ENCODE assay signal across 17 mouse cellular contexts in genomic region chr8:42322862-42323261, GRCm38 (mm10).
DNase-seq lines count a peak whose midpoint lies in the region; TF ChIP-seq lines count a peak whose summit lies in the region.
"Had no signal": no experiment of that assay in that cellular context is flagged by ENCODE, and none has a peak within 500 bp of the region (broad histone marks: within the 10 kb centered on the region; RNA-seq: fewer than 3 reads in every experiment).

No protein-coding gene starts in this region.

- TF ChIP-seq POLR2A in liver, adult 2 months (IDR thresholded peaks at IDR 0.05; ENCODE audit: extremely low read depth, insufficient read depth, low read length): no peak

- H3K27ac ChIP-seq in liver, adult 2 months (replicated peaks; ENCODE audit: insufficient read depth, low read depth, low read length): no peak overlapping the region

- peak; percentile 75 for DNase-seq in heart, adult 11 months
- no peak for DNase-seq in heart, adult 8-10 months (ENCODE audit: low spot score)
- DNase-seq in liver, adult 2 months (ENCODE audit: extremely low read depth, low read depth, low spot score): peak; percentile 72
- DNase-seq in liver: no peak
- DNase-seq: adrenal gland, adult 2 months; adrenal gland, adult 8-10 months; adrenal gland, postnatal 10 days; adrenal gland, postnatal 14 days; adrenal gland, postnatal 25 days; adrenal gland, postnatal 36 days; B cell, adult 2 months; cerebellum, adult 11 months; cerebellum, adult 11-12 months; cerebellum, adult 18-20 months had no signal

- H3K4me3 ChIP-seq in liver, adult 2 months (ENCODE audit: insufficient read depth, low read depth, low read length): no peak overlapping the region

- no peaks in the 10 kb centered on the region for H3K79me2 ChIP-seq in liver, adult 2 months (ENCODE audit: control insufficient read depth, insufficient read depth, low read length)

- no peak for TF ChIP-seq CTCF in liver, adult 2 months (IDR thresholded peaks at IDR 0.05; ENCODE audit: low read depth, low read length)

- H3K9ac ChIP-seq in liver, adult 2 months (ENCODE audit: low read depth, low read length): no peak overlapping the region

- no peaks in the 10 kb centered on the region for H3K27me3 ChIP-seq in liver, adult 2 months (ENCODE audit: control insufficient read depth, insufficient read depth, low read length)
- H3K27me3 ChIP-seq: CH12.LX, Patski had no signal

- no peaks in the 10 kb centered on the region for H3K4me1 ChIP-seq in liver, adult 2 months (ENCODE audit: control insufficient read depth, insufficient read depth, low read length)

- H3K36me3 ChIP-seq in liver, adult 2 months (ENCODE audit: control insufficient read depth, insufficient read depth, low read length): no peaks in the 10 kb centered on the region
- H3K36me3 ChIP-seq: G1E had no signal

Comparison
In these comparisons a context has a peak if more than half of its experiments do, and no peak if none do; other contexts are left out.
1. DNase-seq: peak in heart, adult 11 months (single experiment) and liver, adult 2 months (single experiment); none in heart, adult 8-10 months (single experiment) and liver (single experiment).